Mouse (Mus musculus): ENCODE measurements at regions not wholly inside any gene's neighbourhood (a gene's known extent, or its start where the extent isn't known, plus 50 kb on each side); places are given as distances from the start of the nearest gene placed in this dataset.

GRCm38 (mm10) chr4:89500232-89500631, 179.0 kb upstream of the Dmrta1 start:
- WGBS = 24% methylated on average over 4 of the region's 4 CpGs
- Histone ChIP-seq H3K27me3 (ENCODE audit: control insufficient read depth, insufficient read depth, low read length) (peaks cover 4% of the 10 kb centered on the region; the same call in 1 of the 2 replicates), H3K4me3 (ENCODE audit: low read depth, low read length) (no peak overlapping the region), H3K27ac (ENCODE audit: insufficient read depth, low read depth, low read length) (no peak overlapping the region), H3K4me1 (ENCODE audit: control insufficient read depth, insufficient read depth, insufficient read length, low read length) (peaks cover 3% of the 10 kb centered on the region; the same call in 1 of the 2 replicates), H3K36me3 (ENCODE audit: control insufficient read depth, insufficient read depth, low read length) (no peaks in the 10 kb centered on the region)
- TF ChIP-seq POLR2A (IDR thresholded peaks at IDR 0.05; ENCODE audit: low read depth, low read length) (no peak), CTCF (IDR thresholded peaks at IDR 0.05; ENCODE audit: extremely low read depth, insufficient read length, insufficient replicate concordance, low read depth, low read length) (no peak)

GRCm38 (mm10) chr4:89490947-89491346, 180.1 kb upstream of the Cdkn2b start:
- no peaks in the 10 kb centered on the region for H3K36me3 ChIP-seq (ENCODE audit: control insufficient read depth, insufficient read depth, low read length)
- no peak overlapping the region for H3K27ac ChIP-seq (ENCODE audit: insufficient read depth, low read depth, low read length)
- H3K4me3 ChIP-seq (ENCODE audit: low read depth, low read length) = no peak overlapping the region
- TF ChIP-seq POLR2A (IDR thresholded peaks at IDR 0.05; ENCODE audit: low read depth, low read length) (no peak), CTCF (IDR thresholded peaks at IDR 0.05; ENCODE audit: extremely low read depth, insufficient read length, insufficient replicate concordance, low read depth, low read length) (no peak)
- H3K4me1 ChIP-seq (ENCODE audit: control insufficient read depth, insufficient read depth, insufficient read length, low read length) = peaks cover 2% of the 10 kb centered on the region; the same call in 1 of the 2 replicates
- WGBS = 82% methylated on average over 8 of the region's 8 CpGs
- no peaks in the 10 kb centered on the region for H3K27me3 ChIP-seq (ENCODE audit: control insufficient read depth, insufficient read depth, low read length)

- H3K4me3 ChIP-seq (ENCODE audit: low read depth, low read length) = no peak overlapping the region
- H3K27ac ChIP-seq (ENCODE audit: insufficient read depth, low read depth, low read length) = no peak overlapping the region
- H3K4me1 ChIP-seq (ENCODE audit: control insufficient read depth, insufficient read depth, insufficient read length, low read length) = peaks cover 6% of the 10 kb centered on the region; the same call in 1 of the 2 replicates
- H3K27me3 ChIP-seq (ENCODE audit: control insufficient read depth, insufficient read depth, low read length) = no peaks in the 10 kb centered on the region
- 82% methylated on average over 5 of the region's 5 CpGs for WGBS
- H3K36me3 ChIP-seq (ENCODE audit: control insufficient read depth, insufficient read depth, low read length) = no peaks in the 10 kb centered on the region
- no peak for TF ChIP-seq CTCF (IDR thresholded peaks at IDR 0.05; ENCODE audit: extremely low read depth, insufficient read length, insufficient replicate concordance, low read depth, low read length)
- TF ChIP-seq POLR2A (IDR thresholded peaks at IDR 0.05; ENCODE audit: low read depth, low read length) = no peak
Measured at GRCm38 (mm10) chr4:89487416-89488165, 176.8 kb upstream of the Cdkn2b start.

DNA sequence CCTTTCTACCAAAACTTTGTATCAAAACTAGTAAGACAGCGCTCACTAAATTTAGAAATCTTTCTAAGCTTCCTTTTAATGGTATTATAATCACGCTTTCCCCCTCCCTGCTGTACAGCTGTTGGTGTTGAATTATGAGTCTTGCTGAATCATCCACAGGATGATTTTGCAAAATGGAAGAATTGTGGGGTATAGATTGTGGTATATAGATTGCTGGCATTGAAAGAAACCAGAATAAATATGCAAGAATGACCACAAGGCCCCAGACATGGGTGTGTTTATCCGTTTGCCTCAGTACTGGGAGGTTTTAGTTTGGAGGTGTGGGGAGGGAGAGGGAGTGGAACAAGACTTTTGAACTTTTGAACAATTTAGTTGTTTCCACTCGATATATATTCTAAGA, 176.1 kb upstream of the Cdkn2b start:
- no peak overlapping the region for H3K27ac ChIP-seq (ENCODE audit: insufficient read depth, low read depth, low read length)
- no peak overlapping the region for H3K4me3 ChIP-seq (ENCODE audit: low read depth, low read length)
- 72% methylated on average over 4 of the region's 4 CpGs for WGBS
- no peaks in the 10 kb centered on the region for H3K27me3 ChIP-seq (ENCODE audit: control insufficient read depth, insufficient read depth, low read length)
- no peak for TF ChIP-seq POLR2A (IDR thresholded peaks at IDR 0.05; ENCODE audit: low read depth, low read length)
- no peak for TF ChIP-seq CTCF (IDR thresholded peaks at IDR 0.05; ENCODE audit: extremely low read depth, insufficient read length, insufficient replicate concordance, low read depth, low read length)
- no peaks in the 10 kb centered on the region for H3K36me3 ChIP-seq (ENCODE audit: control insufficient read depth, insufficient read depth, low read length)
- H3K4me1 ChIP-seq (ENCODE audit: control insufficient read depth, insufficient read depth, insufficient read length, low read length) = peaks cover 6% of the 10 kb centered on the region; the same call in 1 of the 2 replicates

DNA sequence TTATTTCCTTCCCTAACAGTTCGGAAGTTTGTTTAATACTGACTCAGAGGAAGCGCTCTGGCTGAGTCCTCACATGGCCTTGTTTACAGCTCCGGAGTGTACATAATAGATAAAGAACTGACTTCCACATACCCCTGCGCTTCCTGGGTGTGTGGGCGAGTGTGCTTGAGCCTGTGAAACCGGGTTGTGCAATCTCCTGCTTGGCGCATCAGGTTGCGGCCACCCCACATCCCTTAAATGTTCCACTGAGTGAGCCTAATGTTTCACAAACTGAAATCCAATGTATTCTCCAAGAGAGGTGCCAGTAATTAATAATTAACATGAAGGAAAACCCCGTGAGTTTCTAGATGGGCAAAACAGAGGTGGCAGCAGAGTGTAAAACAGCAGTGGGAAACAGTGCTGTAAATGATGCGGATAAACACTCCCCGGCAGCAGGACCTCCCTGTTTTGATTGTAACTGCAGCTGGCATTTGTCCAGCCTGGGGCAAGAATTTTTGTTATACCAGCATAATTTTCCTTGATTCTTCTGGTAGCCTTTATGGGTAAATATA, 175.2 kb upstream of the Cdkn2b start:
- Histone ChIP-seq H3K36me3 (ENCODE audit: control insufficient read depth, insufficient read depth, low read length) (no peaks in the 10 kb centered on the region), H3K4me3 (ENCODE audit: low read depth, low read length) (peak overlapping the region; percentile 37; the same call in 1 of the 2 replicates), H3K27ac (ENCODE audit: insufficient read depth, low read depth, low read length) (no peak overlapping the region), H3K27me3 (ENCODE audit: control insufficient read depth, insufficient read depth, low read length) (no peaks in the 10 kb centered on the region), H3K4me1 (ENCODE audit: control insufficient read depth, insufficient read depth, insufficient read length, low read length) (peaks cover 6% of the 10 kb centered on the region; the same call in 1 of the 2 replicates)
- 6% methylated on average over 11 of the region's 11 CpGs for WGBS
- TF ChIP-seq POLR2A (IDR thresholded peaks at IDR 0.05; ENCODE audit: low read depth, low read length) (no peak), CTCF (IDR thresholded peaks at IDR 0.05; ENCODE audit: extremely low read depth, insufficient read length, insufficient replicate concordance, low read depth, low read length) (no peak)

GRCm38 (mm10) chr4:89478646-89479237, 167.9 kb upstream of the Cdkn2b start:
- WGBS = 44% methylated on average over 12 of the region's 12 CpGs
- no peak overlapping the region for H3K27ac ChIP-seq (ENCODE audit: insufficient read depth, low read depth, low read length)
- no peaks in the 10 kb centered on the region for H3K36me3 ChIP-seq (ENCODE audit: control insufficient read depth, insufficient read depth, low read length)
- no peaks in the 10 kb centered on the region for H3K27me3 ChIP-seq (ENCODE audit: control insufficient read depth, insufficient read depth, low read length)
- TF ChIP-seq CTCF (IDR thresholded peaks at IDR 0.05; ENCODE audit: extremely low read depth, insufficient read length, insufficient replicate concordance, low read depth, low read length) (no peak), POLR2A (IDR thresholded peaks at IDR 0.05; ENCODE audit: low read depth, low read length) (no peak)
- H3K4me3 ChIP-seq (ENCODE audit: low read depth, low read length) = no peak overlapping the region
- peaks cover 5% of the 10 kb centered on the region; the same call in 1 of the 2 replicates for H3K4me1 ChIP-seq (ENCODE audit: control insufficient read depth, insufficient read depth, insufficient read length, low read length)

DNA sequence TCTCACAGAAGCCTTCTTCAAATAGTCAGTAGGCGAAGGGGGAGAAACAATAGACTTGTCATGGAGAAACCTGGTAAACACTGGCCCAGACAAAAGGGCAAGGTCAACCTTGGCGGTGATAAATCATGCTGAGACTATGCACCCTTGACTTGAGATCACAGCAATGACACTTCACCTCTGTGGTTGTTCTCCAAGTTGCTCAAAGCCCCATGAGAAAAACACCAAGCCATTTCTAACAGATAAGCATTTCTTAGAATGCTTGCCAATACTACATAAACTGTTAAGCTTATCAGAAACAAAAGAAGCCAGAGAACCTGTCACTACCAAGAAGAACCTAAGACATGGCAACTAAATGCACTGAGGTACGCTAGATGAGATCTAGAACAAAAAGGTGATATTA, 165.0 kb upstream of the Cdkn2b start:
- WGBS = 43% methylated on average over 3 of the region's 3 CpGs

More for the DNA sequence above, 165.0 kb upstream of the Cdkn2b start:
- peaks cover 5% of the 10 kb centered on the region; the same call in 1 of the 2 replicates for H3K4me1 ChIP-seq (ENCODE audit: control insufficient read depth, insufficient read depth, insufficient read length, low read length)
- H3K27ac ChIP-seq (ENCODE audit: insufficient read depth, low read depth, low read length) = no peak overlapping the region
- H3K36me3 ChIP-seq (ENCODE audit: control insufficient read depth, insufficient read depth, low read length) = no peaks in the 10 kb centered on the region
- no peak overlapping the region for H3K4me3 ChIP-seq (ENCODE audit: low read depth, low read length)
- TF ChIP-seq POLR2A (IDR thresholded peaks at IDR 0.05; ENCODE audit: low read depth, low read length) (no peak), CTCF (IDR thresholded peaks at IDR 0.05; ENCODE audit: extremely low read depth, insufficient read length, insufficient replicate concordance, low read depth, low read length) (no peak)
- H3K27me3 ChIP-seq (ENCODE audit: control insufficient read depth, insufficient read depth, low read length) = no peaks in the 10 kb centered on the region

All from small intestine, adult 2 months (tissue).